ENCODE assay signal across 17 mouse cellular contexts in the genomic region with DNA sequence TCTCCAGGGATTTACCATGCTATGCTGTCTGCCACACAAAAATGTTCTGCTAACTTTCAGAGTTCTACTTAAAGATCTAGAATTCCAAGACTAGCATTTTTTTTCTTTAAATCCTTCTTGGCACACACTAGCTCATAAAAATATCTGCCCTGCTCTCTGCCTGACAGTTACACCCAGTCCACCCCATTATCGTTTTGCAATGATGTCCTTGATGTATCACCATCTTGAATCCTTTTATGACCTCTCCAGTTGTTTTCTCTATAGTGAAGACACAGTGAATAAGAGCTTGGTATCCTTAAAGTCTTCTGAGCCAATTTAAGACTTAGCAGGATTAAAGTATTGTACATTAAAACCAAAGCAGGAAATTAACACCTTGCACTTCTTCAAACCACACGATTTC. TPM values are rescaled to one million over a fixed set of nuclear protein-coding genes. Genes with fewer than 3 reads are reported as not detected.
"Had no signal": no experiment of that assay in that cellular context is flagged by ENCODE, and none has a peak within 500 bp of the region (broad histone marks: within the 10 kb centered on the region; RNA-seq: fewer than 3 reads in every experiment).

No protein-coding gene starts in this region.

- H3K27ac ChIP-seq: neural tube, embryonic 13.5 days; neural tube, embryonic 15.5 days; stomach, embryonic 15.5 days; stomach, postnatal 0 days had no signal

- DNase-seq: retina, postnatal 1 day; right cerebral cortex, adult 18-20 months; right cerebral cortex, postnatal 14 days; right cerebral cortex, postnatal 25 days; right cerebral cortex, postnatal 4 days; spleen, adult 18-20 months; thymus, adult 18-20 months; thymus, adult 2 months; thymus, postnatal 14 days; thymus, postnatal 25 days; thymus, postnatal 36 days; thymus, postnatal 4 days had no signal

- H3K9ac ChIP-seq: neural tube, embryonic 13.5 days; neural tube, embryonic 15.5 days; stomach, embryonic 15.5 days had no signal

- H3K4me3 ChIP-seq: neural tube, embryonic 13.5 days; neural tube, embryonic 15.5 days; stomach, embryonic 15.5 days had no signal

- H3K4me1 ChIP-seq: stomach, embryonic 15.5 days had no signal

- H3K9me3 ChIP-seq: neural tube, embryonic 13.5 days; neural tube, embryonic 15.5 days; stomach, embryonic 15.5 days had no signal

- H3K4me2 ChIP-seq: neural tube, embryonic 13.5 days; neural tube, embryonic 15.5 days; stomach, embryonic 15.5 days had no signal

- H3K27me3 ChIP-seq: neural tube, embryonic 13.5 days; neural tube, embryonic 15.5 days; stomach, embryonic 15.5 days had no signal

- H3K36me3 ChIP-seq: neural tube, embryonic 13.5 days; neural tube, embryonic 15.5 days; stomach, embryonic 15.5 days had no signal

RNA-seq across cellular contexts. Expression of a gene that starts 4.3 kb away (rescaled TPM):
- total RNA-seq: neutrophil, adult 5-6 weeks had no signal
